ENCODE assay signal across 1 mouse cellular context in genomic region chr16:91649781-91650180, GRCm38 (mm10).
A peak's percentile ranks its signal among the peaks of the same experiment; 100 is the strongest.
TF ChIP-seq lines count a peak whose summit lies in the region.

No protein-coding gene starts in this region.

TF ChIP-seq in CH12.LX, 34 proteins besides CTCF, POLR2A, EP300 and RAD21:
- TF ChIP-seq UBTF (IDR thresholded peaks at IDR 0.05; ENCODE audit: low read depth, low read length): no peak
- TF ChIP-seq E2F4 (IDR thresholded peaks at IDR 0.05; ENCODE audit: insufficient replicate concordance, low read depth, low read length): no peak
- TF ChIP-seq CHD1 (IDR thresholded peaks at IDR 0.05; ENCODE audit: low read depth, low read length): 0 out of 2 replicates have a peak, but pooled peaks have one; percentile 58
- TF ChIP-seq SIN3A (IDR thresholded peaks at IDR 0.05; ENCODE audit: low read length): no peak
- no peak for TF ChIP-seq MEF2A (IDR thresholded peaks at IDR 0.05; ENCODE audit: borderline replicate concordance, low read depth, low read length)
- TF ChIP-seq BHLHE40 (IDR thresholded peaks at IDR 0.05; ENCODE audit: low read depth, low read length): no peak
- TF ChIP-seq MAZ (IDR thresholded peaks at IDR 0.05; ENCODE audit: low read depth, low read length): no peak
- no peak for TF ChIP-seq SMC3 (IDR thresholded peaks at IDR 0.05; ENCODE audit: low read depth, low read length)
TF ChIP-seq in CH12.LX: peak in this region for 1.
